Mouse (Mus musculus) myocyte (in vitro differentiated cells): Measurements from ENCODE around the gene Kazn. TPM values are rescaled to one million over a fixed set of nuclear protein-coding genes. Genes with fewer than 3 reads are reported as not detected.

Experiments
- H3K27me3 ChIP-seq: one replicate; pipeline ENCODE4 v1.6.1; 2011; ENCODE audit not compliant: control insufficient read depth, insufficient read depth, insufficient read length
- H3K36me3 ChIP-seq: one replicate; pipeline ENCODE4 v1.6.1; 2011; ENCODE audit not compliant: control insufficient read depth, insufficient read depth
- H3K4me2 ChIP-seq: one replicate; pipeline ENCODE4 v1.6.1; 2011; ENCODE audit warnings: low read depth, control low read depth
- H3K4me3 ChIP-seq: one replicate; pipeline ENCODE4 v1.5.1; 2011; ENCODE audit warnings: mild to moderate bottlenecking, control low read depth, moderate library complexity
- H3K79me2 ChIP-seq: one replicate; pipeline ENCODE4 v1.6.1; 2011; ENCODE audit not compliant: control insufficient read depth, insufficient read depth
- H3ac ChIP-seq: one replicate; pipeline ENCODE4 v1.6.1; 2011; ENCODE audit not compliant: control insufficient read depth, insufficient read length
- CEBPB ChIP-seq: IDR thresholded peaks from 2 replicates; pipeline ENCODE4 v1.6.1; 2011; ENCODE audit warnings: mild to moderate bottlenecking, moderate library complexity; ENCODE audit not compliant: poor library complexity, insufficient read depth, severe bottlenecking
- E2F4 ChIP-seq: IDR thresholded peaks from one replicate; pipeline ENCODE4 v1.6.1; 2011; ENCODE audit warnings: mild to moderate bottlenecking, control low read depth, moderate library complexity; ENCODE audit not compliant: insufficient read depth
- MAX ChIP-seq: IDR thresholded peaks from one replicate; pipeline ENCODE4 v1.6.1; 2011; ENCODE audit warnings: low read depth, mild to moderate bottlenecking, control low read depth
- MYOD1 ChIP-seq, 3 experiments: IDR thresholded peaks; one replicate each; pipeline ENCODE4 v1.6.1; 2011; ENCODE audit warnings: control low read depth in 2 of 3, low read depth in 2 of 3, mild to moderate bottlenecking in 2 of 3, moderate library complexity in 1 of 3; ENCODE audit not compliant: insufficient read length in 2 of 3, control insufficient read depth in 1 of 3
- MYOG ChIP-seq, 3 experiments: IDR thresholded peaks; one replicate each; pipeline ENCODE4 v1.6.1; 2011; ENCODE audit warnings: control low read depth in 2 of 3, low read depth in 2 of 3, mild to moderate bottlenecking in 2 of 3; ENCODE audit not compliant: insufficient read length in 2 of 3, control insufficient read depth in 1 of 3, insufficient read depth in 1 of 3
- POLR2A ChIP-seq: IDR thresholded peaks from one replicate; pipeline ENCODE4 v1.6.1; 2011; ENCODE audit warnings: low read depth, mild to moderate bottlenecking, control low read depth, moderate library complexity; ENCODE audit not compliant: insufficient read length
- POLR2AphosphoS2 ChIP-seq: IDR thresholded peaks from one replicate; pipeline ENCODE4 v1.6.1; 2011; ENCODE audit warnings: low read depth, control low read depth; ENCODE audit not compliant: insufficient read length
- REST ChIP-seq: IDR thresholded peaks from one replicate; pipeline ENCODE4 v1.6.1; 2011; ENCODE audit warnings: mild to moderate bottlenecking, control low read depth, moderate library complexity; ENCODE audit not compliant: insufficient read depth, insufficient read length
- SRF ChIP-seq: IDR thresholded peaks from one replicate; pipeline ENCODE4 v1.6.1; 2011; ENCODE audit warnings: low read depth; ENCODE audit not compliant: control insufficient read depth, insufficient read length
- TCF12 ChIP-seq: IDR thresholded peaks from one replicate; pipeline ENCODE4 v1.6.1; 2011; ENCODE audit warnings: mild to moderate bottlenecking, control low read depth; ENCODE audit not compliant: poor library complexity, insufficient read depth, severe bottlenecking
- TCF3 ChIP-seq: IDR thresholded peaks from one replicate; pipeline ENCODE4 v1.6.1; 2011; ENCODE audit warnings: low read depth, control low read depth; ENCODE audit not compliant: insufficient read length
- USF1 ChIP-seq: IDR thresholded peaks from one replicate; pipeline ENCODE4 v1.6.1; 2011; ENCODE audit warnings: low read depth, mild to moderate bottlenecking, control low read depth, moderate library complexity
- polyA plus RNA-seq: library from polyadenylated mRNA; unstranded; fragments of >200 nt; fragmentation: generic; extraction: Trizol; gene quantifications from one replicate; pipeline ENCODE4 v1.2.1, GENCODE M21; 2012; ENCODE audit warnings: missing spikeins

Gene Kazn
- polyA plus RNA-seq, 1 experiment, result not detected

GRCm38 (mm10) chr4:142275242-142275641 lies 36.0 kb upstream of the Kazn start:
- H3K36me3 ChIP-seq, result no peaks in the 10 kb centered on the region
- H3ac ChIP-seq, result no peak overlapping the region
- no peak overlapping the region for H3K4me3 ChIP-seq
- no peaks in the 10 kb centered on the region for H3K27me3 ChIP-seq
- no peak for TF ChIP-seq SRF
- TF ChIP-seq CEBPB, result no peak
- no peak for TF ChIP-seq MAX
- H3K79me2 ChIP-seq, result no peaks in the 10 kb centered on the region
- H3K4me2 ChIP-seq, result no peak overlapping the region

GRCm38 (mm10) chr4:142274441-142275234 lies 35.4 kb upstream of the Kazn start:
- TF ChIP-seq MYOD1 (IDR thresholded peaks at IDR 0.05; ENCODE audit: control insufficient read depth in 1 of 3, insufficient read length in 2 of 3, low read depth in 2 of 3), result no peak
- TF ChIP-seq CEBPB, result no peak
- TF ChIP-seq TCF3, result no peak
- no peak for TF ChIP-seq E2F4
- no peak for TF ChIP-seq TCF12
- TF ChIP-seq SRF, result no peak
- no peak for TF ChIP-seq USF1
- Histone ChIP-seq H3K4me2 (no peak overlapping the region), H3ac (no peak overlapping the region), H3K27me3 (no peaks in the 10 kb centered on the region), H3K4me3 (no peak overlapping the region), H3K36me3 (no peaks in the 10 kb centered on the region), H3K79me2 (no peaks in the 10 kb centered on the region)

GRCm38 (mm10) chr4:142271506-142271905 lies 32.3 kb upstream of the Kazn start:
- no peak overlapping the region for H3K4me3 ChIP-seq
- H3K79me2 ChIP-seq, result no peaks in the 10 kb centered on the region
- H3K36me3 ChIP-seq, result no peaks in the 10 kb centered on the region
- TF ChIP-seq REST, result no peak
- no peak for TF ChIP-seq POLR2AphosphoS2
- no peak for TF ChIP-seq TCF3
- no peak for TF ChIP-seq MAX
- TF ChIP-seq E2F4, result no peak
- TF ChIP-seq USF1, result no peak
- no peak for TF ChIP-seq MYOG (IDR thresholded peaks at IDR 0.05; ENCODE audit: control insufficient read depth in 1 of 3, insufficient read depth in 1 of 3, insufficient read length in 2 of 3, low read depth in 2 of 3)
- TF ChIP-seq TCF12, result no peak
- TF ChIP-seq SRF, result no peak
- no peak for TF ChIP-seq CEBPB
- TF ChIP-seq POLR2A, result no peak
- no peak for TF ChIP-seq MYOD1 (IDR thresholded peaks at IDR 0.05; ENCODE audit: control insufficient read depth in 1 of 3, insufficient read length in 2 of 3, low read depth in 2 of 3)
- no peak overlapping the region for H3ac ChIP-seq
- H3K4me2 ChIP-seq, result no peak overlapping the region
- H3K27me3 ChIP-seq, result no peaks in the 10 kb centered on the region

- Histone ChIP-seq H3K27me3 (no peaks in the 10 kb centered on the region), H3K4me3 (no peak overlapping the region), H3K79me2 (no peaks in the 10 kb centered on the region), H3ac (no peak overlapping the region), H3K36me3 (no peaks in the 10 kb centered on the region), H3K4me2 (no peak overlapping the region)
- TF ChIP-seq REST (no peak), POLR2A (no peak), MAX (no peak), USF1 (no peak), TCF3 (no peak), E2F4 (no peak), POLR2AphosphoS2 (no peak)
These were observed 28.6 kb upstream of the Kazn start for GRCm38 (mm10) chr4:142267832-142268231.

- no peak overlapping the region for H3K4me2 ChIP-seq
- no peak for TF ChIP-seq POLR2A
- TF ChIP-seq TCF3, result no peak
- no peak for TF ChIP-seq POLR2AphosphoS2
- TF ChIP-seq SRF, result no peak
- no peak for TF ChIP-seq CEBPB
- TF ChIP-seq USF1, result no peak
- H3K79me2 ChIP-seq, result no peaks in the 10 kb centered on the region
- no peak overlapping the region for H3ac ChIP-seq
- no peaks in the 10 kb centered on the region for H3K27me3 ChIP-seq
- H3K4me3 ChIP-seq, result no peak overlapping the region
- H3K36me3 ChIP-seq, result no peaks in the 10 kb centered on the region
These were observed 28.2 kb upstream of the Kazn start for GRCm38 (mm10) chr4:142267348-142267819.
